Mouse (Mus musculus): ENCODE measurements at regions not wholly inside any gene's neighbourhood (a gene's known extent, or its start where the extent isn't known, plus 50 kb on each side); places are given as distances from the start of the nearest gene placed in this dataset.

DNA sequence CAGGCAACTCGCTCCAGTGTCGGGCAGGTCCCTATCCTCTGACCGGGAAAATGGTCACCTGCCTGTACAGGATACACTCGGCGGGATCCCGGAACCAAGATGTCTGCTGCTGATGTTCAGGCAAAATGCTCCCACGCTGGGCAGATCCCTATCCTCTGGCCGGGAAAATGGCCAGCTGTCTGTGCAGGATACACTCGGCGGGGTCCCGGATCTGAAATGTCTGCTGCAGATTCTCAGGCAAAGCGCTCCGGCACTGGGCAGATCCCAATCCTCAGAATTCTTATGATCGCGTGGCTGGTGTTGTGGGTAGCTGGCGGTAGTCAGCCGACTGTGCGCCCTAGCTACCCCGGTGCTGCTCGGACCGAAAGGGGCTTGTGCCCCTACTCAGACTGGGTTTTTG is 161.4 kb downstream of the Gm12353 start:
- DNase-seq: peak; percentile 0

All from cerebellum, adult 8-10 months (tissue).